Mouse (Mus musculus) layer of hippocampus, adult 2 months (tissue): Measurements from ENCODE around the gene Fancc. TPM values are rescaled to one million over a fixed set of nuclear protein-coding genes. Genes with fewer than 3 reads are reported as not detected.

Experiments
- DNase-seq, 2 experiments: peaks; one replicate each; pipeline ENCODE4 v3.0.0; 2022; ENCODE audit warnings: low spot score in 2 of 2
- H3K27ac ChIP-seq: fragments of 200-600 bp; 2 replicates; pipeline ENCODE4 v1.8.1; 2022
- H3K4me3 ChIP-seq: fragments of 200-600 bp; 2 replicates; pipeline ENCODE4 v1.8.1; 2022; ENCODE audit warnings: mild to moderate bottlenecking
- CTCF ChIP-seq: fragments of 200-600 bp; conservative IDR thresholded peaks from 2 replicates; pipeline ENCODE4 v1.8.1; 2022; ENCODE audit warnings: antibody characterized with exemption, mild to moderate bottlenecking, moderate library complexity
- total RNA-seq, 2 experiments: library from RNA; stranded (reverse); gene quantifications; 2 replicates each; pipeline ENCODE4 v1.2.3; 2021

Fancc gene
- total RNA-seq, 2 experiments from 2014 or later: 6.5 to 9.5 TPM

DNA sequence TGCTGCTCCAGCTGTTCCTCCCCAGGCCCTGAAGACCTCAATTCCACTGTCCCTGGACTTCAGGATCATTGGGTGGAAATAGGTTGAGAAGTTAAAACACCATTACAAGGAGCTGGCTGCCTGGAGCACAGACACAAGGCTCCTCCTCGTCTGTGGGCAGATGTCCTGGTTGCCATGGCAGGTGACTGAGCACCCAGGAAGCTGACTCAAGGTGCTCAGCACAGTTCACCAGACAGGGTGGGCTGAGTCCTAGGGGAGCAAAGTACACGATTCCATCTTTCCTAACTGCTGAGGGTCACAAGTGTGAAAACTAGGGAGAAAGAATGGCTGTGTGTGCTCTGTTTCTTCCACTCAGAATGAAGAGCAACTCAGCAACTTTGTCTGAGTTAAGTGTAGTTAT lies 185.9 kb downstream of the Fancc start:
- H3K27ac ChIP-seq: peak overlapping the region; percentile 61
- H3K4me3 ChIP-seq: no peak overlapping the region
- no peak for DNase-seq
- no peak for TF ChIP-seq CTCF

DNA sequence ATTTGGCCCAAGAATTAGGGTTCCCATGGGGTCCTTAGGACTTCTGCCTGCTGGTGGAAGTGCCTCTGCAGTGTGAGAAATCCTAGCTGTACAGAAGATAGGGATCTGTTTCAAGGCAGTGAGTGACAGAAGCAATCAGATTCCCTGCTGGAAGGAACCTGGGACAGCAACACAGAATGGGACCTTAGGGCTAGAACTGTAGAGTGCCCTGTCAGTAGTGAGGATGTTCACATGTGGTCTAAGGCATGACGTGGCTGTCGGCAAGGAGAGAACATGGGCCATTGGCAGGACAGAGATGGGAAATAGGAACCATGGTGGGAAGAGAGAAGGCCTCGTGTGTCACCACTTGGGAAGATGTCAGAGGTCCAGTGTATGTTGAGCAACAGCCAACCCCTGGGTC lies 187.5 kb downstream of the Fancc start:
- Histone ChIP-seq H3K4me3 (no peak overlapping the region), H3K27ac (no peak overlapping the region)
- no peak for TF ChIP-seq CTCF
- DNase-seq: no peak

DNA sequence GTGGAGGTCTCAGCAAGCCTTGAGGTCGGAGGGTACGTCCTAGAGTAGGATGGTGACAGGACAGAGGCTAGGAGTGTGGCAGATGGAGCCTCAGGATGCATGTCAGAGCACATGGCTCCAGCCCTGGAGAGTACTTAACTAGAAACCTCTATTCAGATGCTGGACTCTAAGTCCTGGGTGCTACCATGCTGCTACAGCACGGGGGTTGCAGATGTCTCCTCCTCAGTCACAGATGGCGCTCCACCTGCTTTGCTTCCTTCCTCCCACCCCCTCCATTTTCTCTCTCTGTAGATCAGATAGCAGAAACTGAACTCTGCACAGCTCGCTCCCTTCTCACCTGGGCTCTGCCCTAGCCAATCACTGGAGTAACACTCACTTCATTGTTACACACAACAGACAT lies 190.3 kb downstream of the Fancc start:
- Histone ChIP-seq H3K4me3 (no peak overlapping the region), H3K27ac (peak overlapping the region; percentile 81)
- TF ChIP-seq CTCF: no peak
- peak; percentile 63 to 74 for DNase-seq

DNA sequence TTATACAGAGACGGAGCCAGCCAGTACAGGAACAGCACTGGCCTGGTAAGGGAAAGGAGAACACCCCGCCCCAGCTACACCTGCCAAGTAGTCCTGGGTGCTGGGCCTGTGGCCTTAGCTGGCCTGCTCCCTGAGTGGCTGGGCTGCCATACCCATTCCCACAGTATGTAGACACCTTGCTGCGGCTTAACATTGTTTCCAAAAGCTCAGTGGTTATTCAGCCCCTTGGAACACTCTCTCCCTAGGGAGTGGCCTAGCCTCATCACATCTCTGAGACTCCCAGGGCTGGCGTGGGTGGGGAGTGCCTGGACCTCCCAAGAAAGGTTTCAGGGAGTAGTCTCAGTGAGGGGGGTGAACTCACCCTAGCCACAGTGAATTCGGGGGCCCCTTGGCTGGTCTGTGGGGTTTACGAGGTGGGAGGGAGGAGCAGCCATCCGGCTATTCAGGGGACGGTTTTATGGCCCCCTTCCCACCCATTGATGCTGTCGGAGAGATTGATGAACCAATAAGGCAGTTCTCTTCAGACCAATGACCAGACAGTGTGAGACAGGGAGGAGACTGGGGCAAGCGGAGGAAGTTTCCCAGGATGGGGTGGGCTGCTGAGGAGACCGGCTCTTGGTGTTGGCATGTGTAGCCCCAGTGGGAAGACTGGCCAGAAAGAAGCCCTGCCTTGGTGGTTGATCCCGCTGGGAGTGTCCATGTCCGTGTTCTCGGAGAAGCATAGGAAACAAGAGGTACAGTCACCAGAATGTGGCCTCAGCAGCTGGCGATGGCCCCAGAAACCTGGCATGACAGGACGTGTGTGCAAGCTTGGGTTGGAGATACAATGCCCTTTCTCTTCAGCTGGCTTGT lies 191.7 kb downstream of the Fancc start:
- no peak for TF ChIP-seq CTCF
- Histone ChIP-seq H3K4me3 (no peak overlapping the region), H3K27ac (peak overlapping the region; percentile 81)
- DNase-seq: no peak

DNA sequence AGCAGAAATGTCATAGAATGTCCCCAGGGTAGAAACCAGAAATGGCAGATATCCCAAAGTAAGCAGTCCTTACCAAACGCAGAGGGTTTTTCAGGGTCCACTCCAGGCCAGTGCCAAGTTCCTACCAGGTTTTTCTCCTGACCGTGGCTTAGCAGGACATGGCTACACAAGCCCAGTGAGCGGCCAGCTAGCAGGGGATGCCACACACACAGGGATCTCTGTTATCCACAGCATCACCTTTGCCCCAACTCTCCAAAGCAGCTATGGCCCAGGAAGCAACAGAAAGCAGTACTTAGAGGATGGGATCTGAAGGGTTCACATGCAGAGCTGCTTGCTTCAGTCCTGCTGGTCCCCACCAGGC lies 192.3 kb downstream of the Fancc start:
- peak overlapping the region; percentile 81 for H3K27ac ChIP-seq
- DNase-seq: no peak
- no peak overlapping the region for H3K4me3 ChIP-seq
- no peak for TF ChIP-seq CTCF

DNA sequence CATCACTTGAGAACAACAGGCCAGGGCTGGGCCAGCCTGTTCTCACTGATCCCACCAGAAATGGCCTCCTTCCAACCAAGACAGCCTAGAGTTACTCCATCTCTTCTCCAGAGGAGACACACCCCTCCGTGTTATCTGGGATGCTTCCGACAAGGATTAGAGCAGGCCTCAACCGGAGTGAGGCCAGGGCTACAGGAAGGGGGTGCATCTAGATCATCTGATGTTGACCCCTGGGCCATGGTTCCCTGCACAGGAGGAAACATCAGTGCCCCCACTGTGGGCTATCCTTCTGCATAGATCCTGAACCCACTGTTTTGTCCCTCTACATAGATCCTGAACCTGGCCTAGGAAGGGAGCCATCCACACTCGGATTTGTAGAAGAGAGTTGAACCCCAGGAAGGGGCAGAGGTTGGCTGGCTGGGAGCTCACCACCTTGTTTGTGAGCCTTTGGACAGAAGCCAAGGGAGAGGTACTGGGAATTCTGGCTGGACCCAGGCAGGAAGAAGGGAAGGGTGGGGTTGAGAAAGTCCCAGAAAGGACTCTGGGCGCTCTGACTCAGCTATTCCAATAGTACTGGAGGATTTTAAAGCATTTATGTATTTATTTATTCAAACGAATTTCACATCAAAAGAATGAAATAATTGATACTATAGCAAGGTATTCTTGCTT lies 192.8 kb downstream of the Fancc start:
- no peak overlapping the region for H3K4me3 ChIP-seq
- TF ChIP-seq CTCF: no peak
- H3K27ac ChIP-seq: peak overlapping the region; percentile 81
- DNase-seq: no peak

DNA sequence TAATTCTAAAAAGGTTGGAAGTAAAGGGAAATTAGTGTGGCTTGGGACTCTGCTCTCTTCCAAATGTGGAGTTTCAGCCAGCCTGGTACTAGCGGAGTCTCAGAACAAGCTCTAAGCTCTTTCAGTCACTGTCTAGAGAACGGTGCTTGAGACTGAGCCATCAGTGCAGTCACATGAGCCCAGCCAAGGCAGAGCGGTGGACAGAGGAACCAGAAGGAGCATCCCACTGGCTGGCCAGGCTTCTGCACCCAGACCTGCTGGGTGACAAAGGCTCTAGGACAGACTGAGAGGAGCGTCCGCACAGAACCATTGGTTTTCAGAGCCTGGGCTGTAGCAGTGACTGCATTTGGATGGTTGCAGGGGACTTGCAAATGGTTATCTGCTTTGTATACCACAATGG lies 194.7 kb downstream of the Fancc start:
- Histone ChIP-seq H3K4me3 (no peak overlapping the region), H3K27ac (peak overlapping the region; percentile 81)
- no peak for TF ChIP-seq CTCF
- DNase-seq: no peak

DNA sequence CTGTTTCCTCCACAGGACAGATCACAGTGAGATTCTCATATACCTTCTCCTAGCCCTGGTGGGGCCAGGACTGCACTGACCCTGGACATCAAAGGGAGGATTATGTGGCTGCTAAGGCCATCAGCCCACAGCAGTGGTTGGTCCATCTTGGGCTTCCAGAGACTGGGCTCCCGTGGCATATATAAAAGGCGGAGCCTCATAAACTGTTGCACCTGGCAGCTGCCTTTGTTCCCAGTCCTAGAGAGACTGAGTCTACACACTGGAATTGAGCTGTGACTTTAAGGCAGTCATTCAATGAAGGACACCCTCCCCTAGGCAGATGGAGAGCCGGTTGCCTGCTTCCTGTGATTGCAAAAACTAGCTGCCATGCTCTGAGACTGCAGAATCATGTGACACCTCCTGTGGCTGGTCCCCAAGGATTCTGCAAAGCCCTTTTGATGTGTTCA lies 195.3 kb downstream of the Fancc start:
- Histone ChIP-seq H3K27ac (peak overlapping the region; percentile 81), H3K4me3 (no peak overlapping the region)
- TF ChIP-seq CTCF: no peak
- DNase-seq: peak; percentile 42 to 71

DNA sequence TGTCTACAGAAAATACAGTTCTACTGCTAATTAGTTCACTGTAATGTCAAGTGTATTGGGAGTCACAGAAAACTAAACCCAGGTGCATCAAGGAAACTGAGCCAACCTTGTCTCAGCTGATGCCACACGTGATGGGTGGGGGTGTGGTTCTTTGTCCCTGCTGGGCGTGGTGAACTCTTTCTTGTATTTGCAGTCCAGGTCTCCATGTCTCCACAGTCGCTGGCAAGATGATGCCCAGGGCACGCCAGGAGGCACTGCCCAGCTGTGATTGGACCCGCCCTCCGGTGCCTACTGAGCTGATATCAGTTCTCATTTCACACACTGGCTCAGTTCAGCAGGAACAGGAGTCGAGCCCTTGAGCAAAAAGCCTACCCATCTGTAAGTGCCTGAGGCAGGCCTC lies 196.1 kb downstream of the Fancc start:
- no peak overlapping the region for H3K4me3 ChIP-seq
- no peak for DNase-seq
- H3K27ac ChIP-seq: peak overlapping the region; percentile 81
- TF ChIP-seq CTCF: no peak

DNA sequence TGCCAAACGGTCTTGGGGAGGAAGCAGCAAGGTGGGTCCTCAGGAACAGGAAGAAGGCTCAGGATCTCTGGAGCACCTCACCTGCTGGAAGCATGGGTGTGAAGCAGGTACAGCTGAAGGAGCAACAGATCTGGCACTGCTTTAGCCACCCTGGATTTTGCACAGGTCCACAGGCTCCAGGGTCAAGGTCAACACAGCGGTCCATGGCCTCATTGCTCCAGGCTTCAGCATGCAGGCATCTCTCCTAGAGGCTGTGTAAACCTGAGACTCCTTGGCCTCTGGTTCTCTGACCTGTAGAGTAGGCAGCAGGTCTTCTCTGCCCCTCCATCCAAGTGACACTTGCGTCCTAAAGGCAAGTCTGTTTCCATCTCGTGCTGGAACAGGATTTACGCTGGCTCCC lies 198.1 kb downstream of the Fancc start:
- no peak for TF ChIP-seq CTCF
- no peak overlapping the region for H3K4me3 ChIP-seq
- peak overlapping the region; percentile 61; the same call in 1 of the 2 replicates for H3K27ac ChIP-seq
- no peak for DNase-seq

DNA sequence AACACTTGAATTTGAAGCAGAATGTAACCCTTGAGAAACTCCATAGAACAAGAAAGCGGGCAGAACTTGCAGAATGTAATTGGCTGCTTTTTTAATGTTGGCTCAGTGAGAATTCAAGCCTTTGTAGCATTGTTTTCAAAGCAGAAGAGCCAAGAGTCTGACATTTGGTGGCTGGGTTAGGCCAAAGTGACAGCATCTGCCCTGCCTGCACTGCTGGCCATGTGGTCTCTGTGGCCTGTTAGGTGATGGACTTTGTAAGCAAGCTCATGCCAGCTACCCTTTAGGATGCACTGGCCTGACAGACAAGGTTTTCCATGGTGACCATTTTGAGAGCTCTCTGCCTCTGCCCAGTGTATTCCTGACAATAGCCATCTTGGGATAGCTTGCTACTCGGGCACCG lies 199.1 kb downstream of the Fancc start:
- H3K27ac ChIP-seq: peak overlapping the region; percentile 61
- no peak for DNase-seq
- no peak for TF ChIP-seq CTCF
- H3K4me3 ChIP-seq: no peak overlapping the region

DNA sequence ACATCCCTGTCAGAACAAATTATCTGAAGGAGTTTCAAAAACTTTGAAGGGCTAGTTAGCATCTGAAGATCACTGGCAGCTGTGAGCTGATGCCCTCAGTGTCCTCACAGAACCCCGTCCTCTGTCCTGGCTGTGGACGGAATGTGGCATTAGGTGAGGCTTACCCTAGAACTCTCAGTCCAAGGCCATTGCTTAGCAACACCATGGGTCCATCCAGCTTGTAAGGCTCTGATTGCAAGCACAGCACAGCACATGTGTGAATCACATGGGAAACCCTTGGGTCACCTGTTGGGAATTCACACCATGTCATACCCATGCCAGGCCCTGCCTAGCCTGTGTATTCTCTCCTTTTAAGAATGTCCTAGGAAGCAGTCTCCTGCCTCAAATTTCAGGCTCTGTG lies 200.1 kb downstream of the Fancc start:
- TF ChIP-seq CTCF: no peak
- Histone ChIP-seq H3K27ac (no peak overlapping the region), H3K4me3 (no peak overlapping the region)
- no peak for DNase-seq

DNA sequence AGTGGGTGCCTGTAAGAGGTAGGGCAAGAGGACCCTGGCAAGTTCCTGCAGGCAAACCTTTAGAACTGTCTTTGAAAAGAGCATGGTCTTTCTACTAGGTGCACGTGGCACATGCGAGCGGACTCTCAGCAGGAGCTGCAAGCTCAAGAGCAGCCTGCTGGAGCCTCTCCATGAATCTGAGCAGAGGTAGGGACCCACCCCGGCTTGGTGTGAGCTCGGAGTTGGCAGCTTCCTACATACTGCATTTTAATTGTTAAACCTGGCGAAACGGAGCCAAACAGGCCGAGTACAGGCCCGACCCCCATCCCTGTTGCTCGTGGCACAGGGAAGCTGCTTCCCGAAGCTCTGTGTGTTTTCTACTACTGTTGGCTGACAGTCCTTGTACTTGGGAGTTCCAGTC lies 200.8 kb downstream of the Fancc start:
- no peak overlapping the region for H3K27ac ChIP-seq
- DNase-seq: no peak
- no peak for TF ChIP-seq CTCF
- H3K4me3 ChIP-seq: no peak overlapping the region
